Mouse (Mus musculus) liver, embryonic 12.5 days (tissue): ENCODE results near the gene Nr1h4. TPM values are rescaled to one million over a fixed set of nuclear protein-coding genes. Genes with fewer than 3 reads are reported as not detected.
A peak's percentile ranks its signal among the peaks of the same experiment; 100 is the strongest.

Experiments used
- ATAC-seq: fragments of 200-750 bp; cut with Nextera tagmentation; 2 replicates; pipeline ENCODE4 v1.8.0; 2017; ENCODE audit warnings: moderate number of reproducible peaks, mild to moderate bottlenecking, moderate library complexity
- H3K27ac ChIP-seq: fragments of 300-500 bp; sonication (generic); 2 replicates; pipeline ENCODE4 v1.5.1; 2016; ENCODE audit warnings: mild to moderate bottlenecking
- H3K27me3 ChIP-seq: fragments of 300-500 bp; sonication (generic); replicated peaks from 2 replicates; pipeline ENCODE4 v1.6.1; 2016; ENCODE audit warnings: mild to moderate bottlenecking, moderate library complexity
- H3K36me3 ChIP-seq: fragments of 300-500 bp; sonication (generic); 2 replicates; pipeline ENCODE4 v1.6.1; 2016; ENCODE audit warnings: mild to moderate bottlenecking, moderate library complexity
- H3K4me1 ChIP-seq: fragments of 300-500 bp; sonication (generic); 2 replicates; pipeline ENCODE4 v1.6.1; 2016
- H3K4me2 ChIP-seq: fragments of 300-500 bp; sonication (generic); 2 replicates; pipeline ENCODE4 v1.6.1; 2016; ENCODE audit warnings: mild to moderate bottlenecking, moderate library complexity
- H3K4me3 ChIP-seq: fragments of 300-500 bp; sonication (generic); 2 replicates; pipeline ENCODE4 v1.5.1; 2016; ENCODE audit warnings: mild to moderate bottlenecking, moderate library complexity
- H3K9ac ChIP-seq: fragments of 300-500 bp; sonication (generic); 2 replicates; pipeline ENCODE4 v1.6.1; 2016; ENCODE audit warnings: mild to moderate bottlenecking, moderate library complexity
- H3K9me3 ChIP-seq: fragments of 300-500 bp; sonication (generic); replicated peaks from 2 replicates; pipeline ENCODE4 v1.6.1; 2016; ENCODE audit warnings: mild to moderate bottlenecking, moderate library complexity
- WGBS: fragments of 180-500 bp; shearing (Covaris S2); methylation state at CpG from one replicate; pipeline ENCODE4 v1.1.7; 2016; ENCODE audit not compliant: insufficient replicate concordance; 5-methylcytosine and 5-hydroxymethylcytosine counted together
- polyA plus RNA-seq: library from polyadenylated mRNA; unstranded; fragments of >200 nt; fragmentation: Nextera tagmentation; extraction: Ambion mirVana; gene quantifications from 2 replicates; pipeline ENCODE4 v1.2.1, GENCODE M21; 2016

The Nr1h4 gene
- polyA plus RNA-seq, 1 experiment from 2014 or later = 2.2 TPM

DNA sequence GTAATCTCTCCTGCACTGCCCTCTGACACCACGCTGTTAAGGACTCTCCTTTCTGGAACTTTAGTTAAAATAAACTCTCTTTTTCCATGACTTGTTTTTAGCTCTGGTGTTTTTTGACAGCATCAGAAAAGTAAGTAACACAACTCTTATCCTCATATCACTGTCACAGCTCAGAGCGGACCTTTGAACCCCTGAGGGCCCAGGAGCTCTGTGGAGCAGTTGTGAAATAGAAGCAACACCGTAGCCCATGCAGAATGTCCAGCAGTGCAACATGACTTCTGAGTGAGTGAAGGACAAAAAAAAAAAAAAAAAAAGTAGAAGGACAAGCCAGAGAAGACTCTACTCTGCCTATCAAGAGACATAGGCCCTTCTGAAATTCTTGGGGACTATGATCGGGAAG is 14.2 kb downstream of the Nr1h4 start:
- H3K4me1 ChIP-seq = peaks cover 6% of the 10 kb centered on the region
- no peak for ATAC-seq
- no peaks in the 10 kb centered on the region for H3K27me3 ChIP-seq
- H3K9me3 ChIP-seq = no peaks in the 10 kb centered on the region
- WGBS = 61% methylated on average over 4 of the region's 4 CpGs
- 0 out of 2 replicates have a peak overlapping the region, but pooled peaks have one; percentile 26 for H3K27ac ChIP-seq
- H3K4me2 ChIP-seq = no peak overlapping the region
- no peak overlapping the region for H3K9ac ChIP-seq
- no peaks in the 10 kb centered on the region for H3K36me3 ChIP-seq
- H3K4me3 ChIP-seq = no peak overlapping the region

- Histone ChIP-seq H3K27ac (no peak overlapping the region), H3K4me1 (peaks cover 6% of the 10 kb centered on the region), H3K36me3 (no peaks in the 10 kb centered on the region), H3K4me3 (no peak overlapping the region), H3K9ac (no peak overlapping the region), H3K9me3 (no peaks in the 10 kb centered on the region), H3K4me2 (no peak overlapping the region), H3K27me3 (no peaks in the 10 kb centered on the region)
- 60% methylated on average over 2 of the region's 2 CpGs for WGBS
- no peak for ATAC-seq
Measured at GRCm38 (mm10) chr10:89518365-89518764, 15.0 kb downstream of the Nr1h4 start.

GRCm38 (mm10) chr10:89515813-89516212 is 17.6 kb downstream of the Nr1h4 start:
- no peaks in the 10 kb centered on the region for H3K27me3 ChIP-seq
- H3K9ac ChIP-seq = no peak overlapping the region
- H3K9me3 ChIP-seq = no peaks in the 10 kb centered on the region
- no peak overlapping the region for H3K4me3 ChIP-seq
- no peak for ATAC-seq
- no peaks in the 10 kb centered on the region for H3K36me3 ChIP-seq
- no peaks in the 10 kb centered on the region for H3K4me1 ChIP-seq
- H3K4me2 ChIP-seq = no peak overlapping the region
- H3K27ac ChIP-seq = no peak overlapping the region
- 54% methylated on average over 2 of the region's 2 CpGs for WGBS

DNA sequence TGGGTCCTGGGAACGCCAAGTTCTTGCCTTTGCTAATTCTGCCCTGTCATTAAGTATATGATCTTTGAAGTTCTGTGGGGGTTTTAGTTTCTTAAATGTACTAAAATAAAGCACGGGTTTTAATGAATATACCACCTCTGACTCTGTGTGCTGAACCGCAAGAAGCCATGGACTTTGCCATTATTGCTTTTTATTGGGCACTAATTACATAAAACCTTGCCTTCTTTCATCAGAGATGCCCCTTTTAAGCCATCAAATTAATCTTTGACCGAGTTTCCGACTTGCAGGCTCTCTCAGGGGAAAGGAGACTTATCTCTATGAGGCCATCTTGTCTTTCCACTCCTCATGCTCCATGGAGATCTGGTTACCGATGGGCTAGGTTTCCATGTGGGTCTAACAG is 20.8 kb downstream of the Nr1h4 start:
- Histone ChIP-seq H3K27me3 (no peaks in the 10 kb centered on the region), H3K4me2 (no peak overlapping the region), H3K27ac (no peak overlapping the region), H3K4me3 (no peak overlapping the region), H3K36me3 (no peaks in the 10 kb centered on the region), H3K9me3 (no peaks in the 10 kb centered on the region), H3K9ac (no peak overlapping the region), H3K4me1 (peaks cover 9% of the 10 kb centered on the region)
- ATAC-seq = no peak
- WGBS = 61% methylated on average over 6 of the region's 6 CpGs

GRCm38 (mm10) chr10:89510547-89510946 is 22.8 kb downstream of the Nr1h4 start:
- H3K4me1 ChIP-seq = peaks cover 9% of the 10 kb centered on the region
- H3K36me3 ChIP-seq = no peaks in the 10 kb centered on the region
- H3K9ac ChIP-seq = no peak overlapping the region
- H3K27me3 ChIP-seq = no peaks in the 10 kb centered on the region
- H3K9me3 ChIP-seq = no peaks in the 10 kb centered on the region
- ATAC-seq = no peak
- H3K4me2 ChIP-seq = no peak overlapping the region
- H3K4me3 ChIP-seq = no peak overlapping the region
- no peak overlapping the region for H3K27ac ChIP-seq
- WGBS = 73% methylated on average over 2 of the region's 2 CpGs

- Histone ChIP-seq H3K9me3 (no peaks in the 10 kb centered on the region), H3K4me3 (no peak overlapping the region), H3K36me3 (no peaks in the 10 kb centered on the region), H3K27me3 (no peaks in the 10 kb centered on the region), H3K4me2 (no peak overlapping the region), H3K4me1 (peaks cover 9% of the 10 kb centered on the region), H3K9ac (no peak overlapping the region), H3K27ac (no peak overlapping the region)
- 59% methylated on average over 2 of the region's 2 CpGs for WGBS
- ATAC-seq = 0 out of 2 replicates have a peak, but pooled peaks have one; percentile 21
Measured at GRCm38 (mm10) chr10:89508567-89508966, 24.8 kb downstream of the Nr1h4 start.

- Histone ChIP-seq H3K9me3 (no peaks in the 10 kb centered on the region), H3K36me3 (no peaks in the 10 kb centered on the region), H3K27me3 (no peaks in the 10 kb centered on the region), H3K4me3 (no peak overlapping the region), H3K4me1 (peaks cover 9% of the 10 kb centered on the region), H3K27ac (no peak overlapping the region), H3K4me2 (no peak overlapping the region), H3K9ac (no peak overlapping the region)
- no peak for ATAC-seq
- 72% methylated on average over 9 of the region's 9 CpGs for WGBS
Measured at GRCm38 (mm10) chr10:89506479-89506878, 26.9 kb downstream of the Nr1h4 start.

DNA sequence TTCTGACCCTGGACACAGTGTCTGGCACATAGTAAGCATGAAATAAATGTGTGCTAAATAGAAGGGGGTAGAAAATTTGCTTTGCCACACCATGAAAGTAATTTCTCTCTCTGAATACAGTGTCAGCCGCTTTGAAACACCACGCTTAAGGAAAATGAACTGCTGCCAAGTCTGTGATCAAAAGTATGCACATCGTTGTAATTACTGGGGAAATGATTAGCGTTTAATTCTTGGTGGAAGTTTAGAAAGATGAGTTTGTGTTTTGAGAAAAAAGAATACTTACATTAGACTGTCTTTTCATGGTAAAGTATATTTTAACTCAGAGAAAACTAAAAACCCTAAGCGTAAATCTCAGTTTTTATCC is 27.8 kb downstream of the Nr1h4 start:
- Histone ChIP-seq H3K4me3 (no peak overlapping the region), H3K4me1 (peaks cover 9% of the 10 kb centered on the region), H3K27me3 (no peaks in the 10 kb centered on the region), H3K27ac (no peak overlapping the region), H3K4me2 (no peak overlapping the region), H3K9ac (no peak overlapping the region), H3K36me3 (no peaks in the 10 kb centered on the region), H3K9me3 (no peaks in the 10 kb centered on the region)
- ATAC-seq = no peak
- 78% methylated on average over 5 of the region's 5 CpGs for WGBS

- H3K9me3 ChIP-seq = no peaks in the 10 kb centered on the region
- H3K4me3 ChIP-seq = no peak overlapping the region
- 74% methylated on average over 10 of the region's 10 CpGs for WGBS
- no peak overlapping the region for H3K4me2 ChIP-seq
- no peak overlapping the region for H3K9ac ChIP-seq
- no peak for ATAC-seq
- peaks cover 9% of the 10 kb centered on the region for H3K4me1 ChIP-seq
- H3K27me3 ChIP-seq = no peaks in the 10 kb centered on the region
- H3K27ac ChIP-seq = no peak overlapping the region
- H3K36me3 ChIP-seq = no peaks in the 10 kb centered on the region
Measured at GRCm38 (mm10) chr10:89504952-89505591, 28.3 kb downstream of the Nr1h4 start.

- Histone ChIP-seq H3K9me3 (no peaks in the 10 kb centered on the region), H3K4me3 (no peak overlapping the region)
- 64% methylated on average over 5 of the region's 5 CpGs for WGBS
Measured at GRCm38 (mm10) chr10:89502986-89503560, 30.3 kb downstream of the Nr1h4 start.

GRCm38 (mm10) chr10:89501902-89502301 is 31.5 kb downstream of the Nr1h4 start:
- Histone ChIP-seq H3K4me3 (no peak overlapping the region), H3K4me2 (no peak overlapping the region), H3K4me1 (no peaks in the 10 kb centered on the region), H3K27me3 (no peaks in the 10 kb centered on the region), H3K36me3 (no peaks in the 10 kb centered on the region), H3K9ac (no peak overlapping the region), H3K27ac (no peak overlapping the region), H3K9me3 (no peaks in the 10 kb centered on the region)
- ATAC-seq = no peak
- WGBS = 83% methylated on average over 6 of the region's 6 CpGs

More at GRCm38 (mm10) chr10:89502986-89503560, 30.3 kb downstream of the Nr1h4 start:
- Histone ChIP-seq H3K36me3 (no peaks in the 10 kb centered on the region), H3K4me1 (peaks cover 2% of the 10 kb centered on the region), H3K27ac (no peak overlapping the region), H3K27me3 (no peaks in the 10 kb centered on the region), H3K9ac (no peak overlapping the region), H3K4me2 (no peak overlapping the region)
- ATAC-seq = no peak

- H3K27me3 ChIP-seq = no peaks in the 10 kb centered on the region
- H3K4me2 ChIP-seq = peak overlapping the region; percentile 56
- peak; percentile 82 for ATAC-seq
- peak overlapping the region; percentile 41 for H3K4me3 ChIP-seq
- H3K4me1 ChIP-seq = peaks cover 3% of the 10 kb centered on the region; the same call in 1 of the 2 replicates
- H3K36me3 ChIP-seq = no peaks in the 10 kb centered on the region
- H3K27ac ChIP-seq = no peak overlapping the region
- H3K9ac ChIP-seq = peak overlapping the region; percentile 22; the same call in 1 of the 2 replicates
- no peaks in the 10 kb centered on the region for H3K9me3 ChIP-seq
- WGBS = 52% methylated on average over 7 of the region's 7 CpGs
Measured at GRCm38 (mm10) chr10:89495537-89495936, 37.8 kb downstream of the Nr1h4 start.
